Mouse (Mus musculus) G1E (cell line): Measurements from ENCODE around the gene Gm5475. TPM values are rescaled to one million over a fixed set of nuclear protein-coding genes. Genes with fewer than 3 reads are reported as not detected.

Experiments
- ATAC-seq: 2 replicates; pipeline ENCODE4 v1.8.0; 2016; ENCODE audit warnings: mild to moderate bottlenecking; ENCODE audit not compliant: insufficient number of reproducible peaks, poor library complexity, low FRiP score, severe bottlenecking; ENCODE audit errors: extremely low read depth
- DNase-seq: peaks from one replicate; pipeline ENCODE4 v3.0.0; 2012; ENCODE audit warnings: low spot score
- H3K27me3 ChIP-seq: 2 replicates; pipeline ENCODE4 v1.6.1; 2012; ENCODE audit warnings: mild to moderate bottlenecking, low read length, inconsistent platforms; ENCODE audit not compliant: insufficient read depth
- H3K36me3 ChIP-seq: replicated peaks from 2 replicates; pipeline ENCODE3; 2012; ENCODE audit warnings: mild to moderate bottlenecking, inconsistent platforms
- H3K4me1 ChIP-seq: 2 replicates; pipeline ENCODE4 v1.6.1; 2012; ENCODE audit warnings: low read depth, low read length, inconsistent platforms, mixed read lengths; ENCODE audit not compliant: insufficient read depth
- H3K4me3 ChIP-seq: 2 replicates; pipeline ENCODE4 v1.5.1; 2012; ENCODE audit warnings: low read depth, mild to moderate bottlenecking, inconsistent platforms, low read length, moderate library complexity, mixed read lengths
- H3K9me3 ChIP-seq: replicated peaks from 2 replicates; pipeline ENCODE4 v1.6.1; 2012; ENCODE audit warnings: inconsistent platforms
- CTCF ChIP-seq: IDR thresholded peaks from 2 replicates; pipeline ENCODE4 v1.5.1; 2012; ENCODE audit warnings: low read depth, low read length, inconsistent platforms, mixed read lengths
- GATA1 ChIP-seq: IDR thresholded peaks from 2 replicates; pipeline ENCODE4 v1.6.1; 2012; ENCODE audit warnings: borderline replicate concordance, low read length, inconsistent platforms, mixed read lengths
- GATA2 ChIP-seq: IDR thresholded peaks from 2 replicates; pipeline ENCODE4 v1.6.1; 2012; ENCODE audit warnings: low read depth, low read length, inconsistent platforms, borderline replicate concordance
- POLR2AphosphoS5 ChIP-seq: IDR thresholded peaks from 2 replicates; pipeline ENCODE4 v1.6.1; 2012; ENCODE audit warnings: low read depth, low read length, inconsistent platforms; ENCODE audit not compliant: insufficient replicate concordance
- TAL1 ChIP-seq: conservative IDR thresholded peaks from 2 replicates; pipeline ENCODE4 v1.6.1; 2012; ENCODE audit warnings: low read depth, low read length, inconsistent platforms, mixed read lengths
- polyA plus RNA-seq: library from polyadenylated mRNA; stranded (reverse); fragments of >175 nt; gene quantifications from 2 replicates; pipeline ENCODE4 v1.2.3, GENCODE M21; 2012
- total RNA-seq, 2 experiments: library from RNA; stranded (forward) in 1 of 2; stranded (reverse) in 1 of 2; fragments of 200-1000 nt in 1 of 2; fragments of >200 nt in 1 of 2; fragmentation: Nextera tagmentation in 1 of 2; gene quantifications; 2 replicates each; pipeline ENCODE4 v1.2.3; 2014 to 2017

Gene Gm5475
- total and polyA plus RNA-seq, 3 experiments, result 0.05 TPM; not detected in 2

- Histone ChIP-seq H3K9me3 (no peaks in the 10 kb centered on the region), H3K4me3 (no peak overlapping the region), H3K27me3 (no peaks in the 10 kb centered on the region), H3K36me3 (peaks cover 55% of the 10 kb centered on the region), H3K4me1 (peaks cover 51% of the 10 kb centered on the region)
- ATAC-seq (no peak), DNase-seq (no peak)
- no peak for TF ChIP-seq CTCF
- TF ChIP-seq GATA2, result no peak
- TF ChIP-seq GATA1, result no peak
- no peak for TF ChIP-seq POLR2AphosphoS5
- TF ChIP-seq TAL1, result no peak
Observed at GRCm38 (mm10) chr15:100388224-100388835, 33.6 kb upstream of the Gm5475 start.

GRCm38 (mm10) chr15:100388886-100389285 lies 33.1 kb upstream of the Gm5475 start:
- Histone ChIP-seq H3K27me3 (no peaks in the 10 kb centered on the region), H3K36me3 (peaks cover 60% of the 10 kb centered on the region), H3K4me3 (no peak overlapping the region), H3K4me1 (peaks cover 56% of the 10 kb centered on the region), H3K9me3 (no peaks in the 10 kb centered on the region)
- ATAC-seq (no peak), DNase-seq (no peak)
- TF ChIP-seq TAL1 (no peak), POLR2AphosphoS5 (no peak)

GRCm38 (mm10) chr15:100391066-100391465 lies 30.9 kb upstream of the Gm5475 start:
- ATAC-seq (no peak), DNase-seq (no peak)
- H3K27me3 ChIP-seq, result no peaks in the 10 kb centered on the region
- TF ChIP-seq TAL1, result no peak
- no peak for TF ChIP-seq CTCF
- no peak for TF ChIP-seq GATA2
- TF ChIP-seq POLR2AphosphoS5, result no peak
- no peak for TF ChIP-seq GATA1
- no peaks in the 10 kb centered on the region for H3K9me3 ChIP-seq
- H3K4me1 ChIP-seq, result peaks cover 60% of the 10 kb centered on the region
- peaks cover 82% of the 10 kb centered on the region for H3K36me3 ChIP-seq
- H3K4me3 ChIP-seq, result no peak overlapping the region

- Histone ChIP-seq H3K36me3 (peaks cover 84% of the 10 kb centered on the region), H3K27me3 (no peaks in the 10 kb centered on the region), H3K4me1 (peaks cover 60% of the 10 kb centered on the region), H3K9me3 (no peaks in the 10 kb centered on the region), H3K4me3 (no peak overlapping the region; the same call in 1 of the 2 replicates)
- DNase-seq (no peak), ATAC-seq (no peak)
- TF ChIP-seq TAL1 (no peak), GATA1 (no peak), POLR2AphosphoS5 (no peak), GATA2 (no peak)
Observed at GRCm38 (mm10) chr15:100391599-100391998, 30.3 kb upstream of the Gm5475 start.

GRCm38 (mm10) chr15:100393016-100393415 lies 28.9 kb upstream of the Gm5475 start:
- DNase-seq, result no peak
- H3K27me3 ChIP-seq, result no peaks in the 10 kb centered on the region
- peaks cover 89% of the 10 kb centered on the region for H3K36me3 ChIP-seq
- H3K4me1 ChIP-seq, result peaks cover 65% of the 10 kb centered on the region
- ATAC-seq, result no peak
- TF ChIP-seq TAL1 (no peak), GATA1 (no peak), CTCF (no peak), GATA2 (no peak), POLR2AphosphoS5 (no peak)
- no peaks in the 10 kb centered on the region for H3K9me3 ChIP-seq
- H3K4me3 ChIP-seq, result no peak overlapping the region

- Histone ChIP-seq H3K4me1 (peaks cover 65% of the 10 kb centered on the region), H3K36me3 (peaks cover 95% of the 10 kb centered on the region), H3K9me3 (no peaks in the 10 kb centered on the region), H3K27me3 (no peaks in the 10 kb centered on the region), H3K4me3 (no peak overlapping the region)
- DNase-seq (no peak), ATAC-seq (no peak)
- TF ChIP-seq TAL1 (no peak), CTCF (no peak), POLR2AphosphoS5 (no peak), GATA1 (no peak), GATA2 (no peak)
Observed at GRCm38 (mm10) chr15:100395561-100395960, 26.4 kb upstream of the Gm5475 start.
